Mouse (Mus musculus): ENCODE data around the gene Ubqln4.
A peak's percentile ranks its signal among the peaks of the same experiment; 100 is the strongest.
"Not testable (repeated sequence)": the region's sequence is repeated elsewhere in the genome, so short reads cannot be mapped to it uniquely, and the experiment has no call there.

Ubqln4 gene

DNA sequence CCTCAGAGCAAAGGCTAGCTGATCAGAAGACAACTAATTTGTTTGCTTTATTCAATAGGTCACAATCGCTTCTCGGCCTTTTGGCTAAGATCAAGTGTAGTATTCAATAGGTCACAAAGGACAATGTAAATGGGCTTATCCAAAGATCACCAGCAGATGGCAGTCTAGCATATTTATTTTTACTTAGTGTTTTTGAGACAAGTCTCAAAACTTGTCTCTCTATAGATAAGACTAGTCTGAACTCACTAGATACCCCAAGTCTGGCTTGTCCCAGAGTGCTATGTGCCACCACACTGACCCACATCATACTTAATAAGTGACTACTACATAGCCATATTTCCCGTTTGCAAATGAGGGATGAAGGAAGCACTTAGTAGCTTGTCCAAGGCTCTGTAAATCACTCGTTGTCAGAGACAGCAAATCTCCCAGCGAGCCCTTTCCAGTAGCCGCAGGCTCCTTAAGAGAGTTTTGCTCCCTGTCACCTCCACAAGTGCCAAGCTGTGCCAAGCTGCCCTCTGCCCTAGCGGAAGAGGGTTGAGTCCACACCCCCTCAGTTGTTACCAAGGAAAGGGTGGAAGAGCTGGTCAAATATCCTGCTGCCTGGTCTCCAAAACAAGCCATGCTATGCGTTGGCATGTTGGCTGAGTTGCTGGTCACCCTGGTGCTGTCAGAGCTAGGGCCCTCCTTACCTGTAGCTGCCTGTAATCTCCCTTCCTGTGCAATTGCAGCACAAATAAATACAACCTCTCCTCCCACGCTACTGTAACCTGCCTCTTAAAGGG, 38.6 kb downstream of the Ubqln4 start:
- 0 out of 2 replicates have a peak, but pooled peaks have one; percentile 20 for ATAC-seq (ENCODE audit: insufficient number of reproducible peaks, low FRiP score, low TSS enrichment)

DNA sequence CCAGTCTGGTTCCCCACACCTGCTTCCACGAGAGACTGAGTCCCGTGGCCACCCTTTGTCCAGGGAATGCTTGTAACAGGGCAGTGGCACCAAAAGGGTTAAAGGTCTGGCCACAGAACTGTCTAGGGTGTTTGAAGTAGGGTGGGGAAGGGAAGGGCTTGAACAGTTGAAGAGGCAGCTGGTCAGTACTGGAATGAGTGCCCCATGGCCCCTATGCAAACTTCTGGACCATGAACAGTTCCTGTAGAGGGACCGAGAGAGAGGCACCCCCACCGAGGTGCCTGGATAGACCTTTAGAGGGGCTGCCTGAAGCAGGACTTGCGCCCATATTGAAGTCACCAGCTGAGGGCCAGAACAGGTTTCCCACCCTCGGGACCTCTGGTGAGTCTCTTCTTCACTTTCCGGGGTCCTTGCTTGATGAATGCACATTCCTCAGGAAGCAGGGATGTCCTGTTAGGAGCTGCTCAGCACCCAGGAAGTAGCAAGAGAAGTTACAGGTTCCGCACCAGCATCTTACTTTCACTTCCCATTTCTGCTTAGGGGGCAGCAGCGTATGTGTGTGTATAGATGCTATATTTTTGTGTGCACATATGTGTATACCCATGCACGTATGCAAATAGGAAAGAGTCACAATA, 39.5 kb downstream of the Ubqln4 start:
- ATAC-seq (ENCODE audit: insufficient number of reproducible peaks, low FRiP score, low TSS enrichment) = no peak

GRCm38 (mm10) chr3:88593893-88594580, 40.5 kb downstream of the Ubqln4 start:
- ATAC-seq (ENCODE audit: insufficient number of reproducible peaks, low FRiP score, low TSS enrichment) = no peak

DNA sequence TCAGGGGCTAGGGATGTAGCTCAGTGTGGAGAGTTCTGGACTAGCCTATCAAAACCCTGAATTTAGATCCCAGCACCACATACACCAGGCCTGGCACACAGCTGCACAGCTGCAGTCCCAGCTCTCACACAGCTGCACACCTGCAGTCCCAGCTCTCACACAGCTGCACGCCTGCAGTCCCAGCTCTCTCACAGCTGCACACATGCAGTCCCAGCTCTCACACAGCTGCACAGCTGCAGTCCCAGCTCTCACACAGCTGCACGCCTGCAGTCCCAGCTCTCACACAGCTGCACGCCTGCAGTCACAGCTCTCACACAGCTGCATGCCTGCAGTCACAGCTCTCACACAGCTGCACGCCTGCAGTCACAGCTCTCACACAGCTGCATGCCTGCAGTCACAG, 43.0 kb downstream of the Ubqln4 start:
- not testable (repeated sequence) for ATAC-seq (ENCODE audit: insufficient number of reproducible peaks, low FRiP score, low TSS enrichment)

DNA sequence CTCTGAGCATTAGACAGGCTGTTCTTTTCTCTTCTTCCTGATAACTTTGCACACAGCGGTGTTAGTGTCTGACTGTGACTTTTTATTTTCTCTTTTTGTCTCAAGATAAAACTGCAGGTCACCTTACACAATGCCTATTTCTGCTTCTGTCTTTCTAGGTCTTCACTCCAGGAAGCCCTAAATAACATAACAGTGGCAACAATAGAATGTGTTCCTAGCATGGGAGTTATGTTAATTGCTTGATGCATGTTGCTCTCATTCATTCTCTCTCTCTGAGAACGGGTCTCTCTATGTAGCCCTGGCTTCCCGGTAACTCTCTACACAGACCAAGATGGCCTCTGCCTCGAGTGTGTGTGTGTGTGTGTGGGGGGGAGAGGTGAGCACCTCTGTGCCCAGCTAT, 48.9 kb downstream of the Ubqln4 start:
- ATAC-seq (ENCODE audit: insufficient number of reproducible peaks, low FRiP score, low TSS enrichment) = no peak

- ATAC-seq (ENCODE audit: insufficient number of reproducible peaks, low FRiP score, low TSS enrichment) = no peak
Measured at GRCm38 (mm10) chr3:88603714-88604161, 50.2 kb downstream of the Ubqln4 start.

DNA sequence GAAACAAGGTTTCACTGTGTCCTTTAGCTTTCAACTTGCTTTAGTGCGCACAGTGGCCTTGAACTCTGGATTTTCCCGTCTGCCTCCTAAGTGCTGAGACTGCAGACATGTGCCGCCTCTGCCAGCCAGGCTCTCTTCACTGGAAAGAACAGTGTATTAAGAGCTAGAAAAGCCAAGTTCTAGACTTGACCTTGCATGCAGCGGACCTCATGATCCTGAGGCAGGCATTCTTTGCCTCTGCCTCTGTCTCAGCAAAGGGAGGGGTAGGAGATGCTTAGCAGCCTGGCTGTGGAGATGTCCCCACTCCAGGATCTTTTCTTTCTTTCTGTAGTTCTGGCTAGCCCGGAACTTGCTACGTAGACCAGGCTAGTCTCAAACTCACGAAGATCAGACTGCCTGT, 51.3 kb downstream of the Ubqln4 start:
- no peak for ATAC-seq (ENCODE audit: insufficient number of reproducible peaks, low FRiP score, low TSS enrichment)

DNA sequence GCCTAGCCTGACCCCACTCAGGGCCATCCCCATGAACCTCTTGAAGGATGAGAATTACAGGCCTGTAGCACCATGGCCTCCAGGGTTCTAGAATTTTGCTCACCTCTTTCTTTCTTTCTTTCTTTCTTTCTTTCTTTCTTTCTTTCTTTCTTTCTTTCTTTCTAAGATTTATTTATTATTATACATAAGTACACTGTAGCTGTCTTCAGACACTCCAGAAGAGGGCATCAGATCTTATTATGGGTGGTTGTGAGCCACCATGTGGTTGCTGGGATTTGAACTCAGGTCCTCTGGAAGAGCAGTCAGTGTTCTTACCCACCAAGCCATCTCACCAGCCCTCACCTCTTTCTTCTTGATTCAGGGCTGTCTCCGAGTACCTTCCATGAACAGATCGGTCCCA, 52.1 kb downstream of the Ubqln4 start, which contains the start of gene Arhgef2:
TSS of gene Arhgef2 (plus strand) at position 301 of the 400 bp plus-strand sequence.
- ATAC-seq (ENCODE audit: insufficient number of reproducible peaks, low FRiP score, low TSS enrichment) = not testable (repeated sequence)

DNA sequence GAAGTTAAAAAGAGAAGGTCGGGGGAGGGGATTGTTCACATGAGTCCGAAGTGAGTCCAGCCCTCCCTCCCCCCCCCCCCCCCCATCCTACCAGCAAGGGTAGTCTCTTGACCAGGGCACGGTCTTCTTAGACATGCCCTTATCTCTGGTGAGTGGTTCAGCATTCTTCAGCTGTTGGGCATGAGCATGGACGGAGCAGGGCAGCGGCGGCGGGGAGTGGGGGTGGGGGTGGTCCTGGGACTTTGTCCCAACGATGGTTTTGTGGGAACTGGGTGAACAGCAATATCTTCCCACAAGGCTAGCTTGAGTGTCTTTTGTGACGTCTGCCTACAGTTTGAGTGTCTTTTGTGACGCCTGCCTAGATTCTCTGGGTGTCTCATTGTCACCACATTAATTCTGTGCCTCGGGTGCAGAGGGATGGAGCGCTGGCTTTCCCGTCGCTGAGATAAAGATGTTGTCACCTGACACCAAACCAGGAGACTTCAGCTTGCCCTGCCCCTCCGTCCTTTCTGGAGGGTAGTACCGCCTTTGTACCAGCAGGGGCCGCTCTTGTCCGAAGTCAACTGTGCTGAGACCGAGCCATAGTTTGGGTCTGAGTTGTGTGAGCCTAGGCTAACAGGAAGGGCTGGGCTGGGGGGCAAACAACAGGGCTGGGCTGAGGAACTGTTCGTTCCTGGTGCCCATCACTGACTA, 53.7 kb downstream of the Ubqln4 start:
- peak; percentile 90 for ATAC-seq (ENCODE audit: insufficient number of reproducible peaks, low FRiP score, low TSS enrichment)

- ATAC-seq (ENCODE audit: insufficient number of reproducible peaks, low FRiP score, low TSS enrichment) = peak; percentile 51; the same call in 1 of the 2 replicates
Measured at GRCm38 (mm10) chr3:88607758-88608138, 54.2 kb downstream of the Ubqln4 start.

GRCm38 (mm10) chr3:88609066-88609465, 55.5 kb downstream of the Ubqln4 start:
- ATAC-seq (ENCODE audit: insufficient number of reproducible peaks, low FRiP score, low TSS enrichment) = no peak

- no peak for ATAC-seq (ENCODE audit: insufficient number of reproducible peaks, low FRiP score, low TSS enrichment)
Measured at GRCm38 (mm10) chr3:88614418-88614817, 60.9 kb downstream of the Ubqln4 start.

DNA sequence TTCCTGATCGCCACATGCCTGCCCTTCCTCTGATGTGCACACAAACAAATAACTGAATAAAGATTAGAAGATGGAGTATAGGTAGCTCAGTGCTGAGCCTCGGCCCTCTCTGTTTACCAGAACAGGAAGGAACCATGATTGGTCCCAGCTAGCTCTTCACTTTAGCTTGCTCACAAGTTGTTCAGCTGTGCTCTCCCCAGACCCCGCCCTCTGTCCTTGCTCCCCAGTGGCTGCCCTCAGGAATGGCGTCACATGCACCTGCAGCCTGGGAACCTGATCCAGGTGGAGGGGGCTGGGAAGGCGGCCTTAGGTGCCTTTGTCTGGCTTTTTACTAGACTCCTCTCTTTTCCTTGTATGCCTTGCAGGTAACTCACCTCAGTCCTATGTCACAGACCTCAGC, 61.6 kb downstream of the Ubqln4 start:
- no peak; the same call in 1 of the 2 replicates for ATAC-seq (ENCODE audit: insufficient number of reproducible peaks, low FRiP score, low TSS enrichment)

DNA sequence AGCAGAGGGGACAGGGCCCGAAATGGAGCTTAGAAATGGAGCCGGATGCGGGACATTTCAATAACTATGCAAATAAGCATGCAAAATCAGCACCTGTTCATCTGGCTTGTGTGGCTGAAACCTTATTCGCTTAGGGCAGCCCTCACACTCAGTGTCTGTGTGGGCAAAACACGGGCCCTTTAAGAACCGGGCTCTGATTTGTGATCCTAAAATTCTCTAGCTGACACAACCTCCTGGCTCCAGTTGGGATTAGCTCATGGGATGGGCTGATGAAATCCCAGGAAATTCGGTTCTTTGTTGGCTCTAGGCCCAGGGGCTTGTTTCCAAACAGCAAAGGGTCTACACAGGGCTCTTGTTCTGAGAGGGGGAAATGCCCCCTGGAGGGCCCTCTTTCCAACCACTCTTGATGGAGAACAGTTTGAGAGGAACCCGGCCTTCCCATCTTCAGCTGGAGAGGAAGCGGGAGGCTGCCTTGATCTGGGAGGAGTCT, 62.4 kb downstream of the Ubqln4 start:
- peak; percentile 71; the same call in 1 of the 2 replicates for ATAC-seq (ENCODE audit: insufficient number of reproducible peaks, low FRiP score, low TSS enrichment)

GRCm38 (mm10) chr3:88616951-88617500, 63.5 kb downstream of the Ubqln4 start:
- no peak for ATAC-seq (ENCODE audit: insufficient number of reproducible peaks, low FRiP score, low TSS enrichment)

GRCm38 (mm10) chr3:88618074-88618871, 64.7 kb downstream of the Ubqln4 start:
- no peak for ATAC-seq (ENCODE audit: insufficient number of reproducible peaks, low FRiP score, low TSS enrichment)

Measured in cerebellum, adult (tissue).